Mouse (Mus musculus) ES-E14 (cell line): ENCODE measurements around the gene As3mt.

Source experiments
- CHD2 ChIP-seq: IDR thresholded peaks from 2 replicates; pipeline ENCODE4 v1.6.1; 2014; ENCODE audit warnings: mild to moderate bottlenecking, low read depth, low read length, inconsistent platforms
- MAFK ChIP-seq: IDR thresholded peaks from 2 replicates; pipeline ENCODE4 v1.6.1; 2014; ENCODE audit warnings: mild to moderate bottlenecking, low read depth, low read length, inconsistent platforms; ENCODE audit not compliant: insufficient read depth
- ZC3H11A ChIP-seq: IDR thresholded peaks from 2 replicates; pipeline ENCODE4 v1.6.1; 2012; ENCODE audit warnings: low read depth, mild to moderate bottlenecking, inconsistent platforms, low read length, borderline replicate concordance
- ZNF384 ChIP-seq: IDR thresholded peaks from 2 replicates; pipeline ENCODE4 v1.6.1; 2012; ENCODE audit warnings: low read depth, low read length, inconsistent platforms

- TF ChIP-seq ZC3H11A: no peak
- TF ChIP-seq CHD2: no peak
- no peak for TF ChIP-seq ZNF384
- TF ChIP-seq MAFK: no peak
Measured at GRCm38 (mm10) chr19:46755066-46755465, 47.8 kb downstream of the As3mt start.
